Mouse (Mus musculus): ENCODE data around the gene Pacs2.

DNA sequence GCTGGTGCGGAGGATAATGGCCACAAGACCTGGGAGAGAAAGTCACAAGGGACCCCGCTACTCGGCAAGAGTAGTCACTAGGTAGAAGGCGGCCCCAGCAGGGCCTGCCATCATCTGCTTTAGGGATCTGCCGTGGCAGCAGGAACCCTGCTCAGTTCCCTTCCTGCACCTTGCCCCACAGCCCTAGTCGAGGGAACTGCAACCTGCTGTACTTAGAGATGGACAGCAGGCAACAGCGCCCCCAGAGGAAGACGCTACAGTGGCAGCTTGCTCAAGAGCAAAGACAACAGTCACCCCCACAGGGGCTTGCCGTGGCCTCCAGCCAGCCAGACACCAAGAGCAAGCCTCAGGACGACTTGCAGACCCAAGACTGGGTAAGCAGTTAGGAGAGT lies 60.8 kb downstream of the Pacs2 start:
- TF ChIP-seq CTCF (IDR thresholded peaks at IDR 0.05; ENCODE audit: low read depth, low read length) (peak; percentile 97), POLR2A (IDR thresholded peaks at IDR 0.05; ENCODE audit: extremely low read depth, insufficient read depth, low read length) (0 out of 2 replicates have a peak, but pooled peaks have one; percentile 29)
